14 mouse cellular contexts compared by ENCODE assay signal in the genomic region with DNA sequence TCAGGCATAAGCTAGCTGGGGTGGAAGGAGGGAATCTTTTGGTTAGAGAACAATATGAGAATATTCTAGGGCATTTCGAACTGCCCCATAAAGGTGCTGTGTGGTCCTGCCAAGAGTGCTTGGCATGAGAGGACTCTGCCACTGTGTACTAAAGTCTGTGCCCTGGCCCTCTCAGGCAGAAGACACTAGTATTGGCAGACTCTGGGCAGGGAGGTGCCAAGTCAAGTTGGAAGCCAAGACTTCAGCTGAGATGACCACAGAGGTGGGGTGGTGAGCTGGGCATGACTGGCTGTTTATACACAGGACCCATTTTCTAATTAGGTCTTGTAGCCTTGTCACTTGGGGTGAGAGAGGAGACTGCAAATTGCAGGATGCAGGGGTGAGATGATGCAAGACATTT.
DNase-seq lines count a peak whose midpoint lies in the region; ATAC-seq and TF ChIP-seq lines count a peak whose summit lies in the region.
"Had no signal": no experiment of that assay in that cellular context is flagged by ENCODE, and none has a peak within 500 bp of the region (broad histone marks: within the 10 kb centered on the region; RNA-seq: fewer than 3 reads in every experiment).

No protein-coding gene starts in this region.

- H3K27me3 ChIP-seq in forebrain, embryonic 13.5 days: no peaks in the 10 kb centered on the region
- H3K27me3 ChIP-seq: limb, embryonic 15.5 days had no signal

- H3K4me2 ChIP-seq in forebrain, embryonic 13.5 days: no peak overlapping the region
- H3K4me2 ChIP-seq: limb, embryonic 15.5 days had no signal

- DNase-seq in heart, adult 8-10 months (ENCODE audit: low spot score): peak; percentile 1
- DNase-seq in heart, postnatal 10 days: no peak
- DNase-seq in layer of hippocampus, adult 2 months (ENCODE audit: low spot score in 2 of 2): peak; percentile 0 to 10
- no peak for DNase-seq in layer of hippocampus, postnatal 25 days (ENCODE audit: extremely low spot score in 1 of 2, low spot score in 1 of 2)
- DNase-seq in cerebellum, adult 11-12 months: peak; percentile 83
- DNase-seq in cerebellum, postnatal 4 days (ENCODE audit: low spot score in 2 of 2): peak; percentile 27 to 70
- no peak for DNase-seq in frontal cortex, postnatal 10 days (ENCODE audit: low spot score in 2 of 2)
- DNase-seq: adrenal gland, postnatal 10 days; heart, postnatal 14 days; right cerebral cortex, postnatal 14 days had no signal

- no peaks in the 10 kb centered on the region for H3K9me3 ChIP-seq in forebrain, embryonic 13.5 days (replicated peaks)
- H3K9me3 ChIP-seq: embryonic facial prominence, embryonic 10.5 days; limb, embryonic 15.5 days had no signal

- TF ChIP-seq CTCF in layer of hippocampus, adult 2 months (conservative IDR thresholded peaks at IDR 0.05): no peak

- no peaks in the 10 kb centered on the region for H3K36me3 ChIP-seq in forebrain, embryonic 13.5 days (ENCODE audit: poor library complexity, severe bottlenecking)
- H3K36me3 ChIP-seq: embryonic facial prominence, embryonic 10.5 days; limb, embryonic 15.5 days had no signal

- 89% methylated on average over 1 of the region's 1 CpGs for WGBS in forebrain, embryonic 13.5 days

- intact Hi-C loops in heart, postnatal 10 days (cut with DNase I): no loop called here

- ATAC-seq in forebrain, embryonic 13.5 days: no peak
- ATAC-seq: lung, postnatal 0 days had no signal

- no peak overlapping the region for H3K9ac ChIP-seq in forebrain, embryonic 13.5 days
- H3K9ac ChIP-seq: limb, embryonic 15.5 days had no signal

- no peaks in the 10 kb centered on the region for H3K4me1 ChIP-seq in forebrain, embryonic 13.5 days
- H3K4me1 ChIP-seq: embryonic facial prominence, embryonic 10.5 days; limb, embryonic 15.5 days had no signal

- H3K4me3 ChIP-seq in layer of hippocampus, adult 2 months: no peak overlapping the region
- H3K4me3 ChIP-seq in forebrain, embryonic 13.5 days: no peak overlapping the region
- H3K4me3 ChIP-seq: embryonic facial prominence, embryonic 10.5 days; limb, embryonic 15.5 days had no signal

- no peak overlapping the region for H3K27ac ChIP-seq in layer of hippocampus, adult 2 months
- no peak overlapping the region for H3K27ac ChIP-seq in forebrain, embryonic 13.5 days
- H3K27ac ChIP-seq: embryonic facial prominence, embryonic 10.5 days; limb, embryonic 15.5 days had no signal

Comparison
In these comparisons a context has a peak if more than half of its experiments do, and no peak if none do; other contexts are left out.
1. DNase-seq: peak in heart, adult 8-10 months (single experiment), layer of hippocampus, adult 2 months (2 of 2), cerebellum, adult 11-12 months (single experiment) and cerebellum, postnatal 4 days (2 of 2); none in heart, postnatal 10 days (0 of 2), layer of hippocampus, postnatal 25 days (0 of 2) and frontal cortex, postnatal 10 days (0 of 2).